16 mouse cellular contexts compared by ENCODE assay signal in the genomic region with DNA sequence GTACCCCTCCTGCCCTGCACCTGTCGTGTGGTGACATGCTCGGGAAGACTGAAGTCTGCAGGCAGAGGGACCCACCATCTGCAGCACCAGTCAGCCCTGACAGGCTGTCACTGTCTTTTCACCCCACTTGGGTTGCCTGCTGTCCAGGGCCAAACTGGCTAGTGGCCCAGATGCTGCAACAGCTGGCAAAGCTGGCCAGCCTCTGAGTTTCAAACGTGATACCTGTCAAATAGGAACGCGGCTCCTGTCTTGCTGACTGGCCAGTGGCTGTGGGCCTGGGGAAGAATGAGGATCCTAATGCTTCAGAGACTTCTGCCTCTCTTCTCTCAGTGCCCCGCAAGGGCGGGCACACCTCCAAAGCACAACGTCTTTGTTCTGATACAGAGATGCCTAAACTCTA. TPM values are rescaled to one million over a fixed set of nuclear protein-coding genes. Genes with fewer than 3 reads are reported as not detected.
DNase-seq lines count a peak whose midpoint lies in the region; ATAC-seq and TF ChIP-seq lines count a peak whose summit lies in the region.
"Had no signal": no experiment of that assay in that cellular context is flagged by ENCODE, and none has a peak within 500 bp of the region (broad histone marks: within the 10 kb centered on the region; RNA-seq: fewer than 3 reads in every experiment).

No protein-coding gene starts in this region.

- peaks cover 12% of the 10 kb centered on the region for H3K4me1 ChIP-seq in cerebellum, adult 2 months (ENCODE audit: control insufficient read depth, insufficient read depth, low read length)
- H3K4me1 ChIP-seq in hindbrain, embryonic 10.5 days (replicated peaks), result peaks cover 46% of the 10 kb centered on the region
- H3K4me1 ChIP-seq in hindbrain, embryonic 12.5 days, result peaks cover 42% of the 10 kb centered on the region
- H3K4me1 ChIP-seq in forebrain, embryonic 15.5 days, result peaks cover 35% of the 10 kb centered on the region
- peaks cover 4% of the 10 kb centered on the region; the same call in 1 of the 2 replicates for H3K4me1 ChIP-seq in hindbrain, postnatal 0 days (ENCODE audit: insufficient read depth, low read length)

- TF ChIP-seq POLR2A in cerebellum, adult 2 months (IDR thresholded peaks at IDR 0.05; ENCODE audit: borderline replicate concordance, insufficient read depth, low read length), result no peak

- H3K4me2 ChIP-seq in hindbrain, embryonic 12.5 days (replicated peaks), result no peak overlapping the region
- H3K4me2 ChIP-seq in forebrain, embryonic 15.5 days (replicated peaks), result peak overlapping the region; percentile 67; the same call in 1 of the 2 replicates
- H3K4me2 ChIP-seq in hindbrain, postnatal 0 days (ENCODE audit: low read depth, low read length), result peak overlapping the region; percentile 73; the same call in 1 of the 2 replicates
- H3K4me2 ChIP-seq: heart, embryonic 15.5 days had no signal

- no peak overlapping the region for H3K4me3 ChIP-seq in cerebellum, adult 2 months (replicated peaks; ENCODE audit: insufficient read depth, low read depth, low read length)
- no peak overlapping the region for H3K4me3 ChIP-seq in hindbrain, embryonic 10.5 days
- no peak overlapping the region for H3K4me3 ChIP-seq in hindbrain, embryonic 12.5 days
- no peak overlapping the region for H3K4me3 ChIP-seq in forebrain, embryonic 15.5 days
- no peak overlapping the region for H3K4me3 ChIP-seq in hindbrain, postnatal 0 days (ENCODE audit: low read length)
- H3K4me3 ChIP-seq: heart, embryonic 15.5 days had no signal

- ATAC-seq in cerebellum, adult (ENCODE audit: insufficient number of reproducible peaks, low FRiP score, low TSS enrichment), result no peak
- no peak for ATAC-seq in hindbrain, embryonic 12.5 days (ENCODE audit: low FRiP score)
- no peak for ATAC-seq in forebrain, embryonic 15.5 days (replicated peaks)
- no peak for ATAC-seq in hindbrain, postnatal 0 days
- ATAC-seq in monocyte, adult 5-6 weeks (replicated peaks; ENCODE audit: insufficient number of reproducible peaks, low FRiP score, low TSS enrichment, poor library complexity, severe bottlenecking), result no peak
- no peak for ATAC-seq in activated CD4-positive, CD25-positive, alpha-beta regulatory T cell, adult 4 months

- WGBS in cerebellum, adult 2 months, result 47% methylated on average over 8 of the region's 8 CpGs
- 72% methylated on average over 8 of the region's 8 CpGs for WGBS in hindbrain, embryonic 10.5 days
- WGBS in hindbrain, embryonic 12.5 days, result 67% methylated on average over 8 of the region's 8 CpGs
- whole genome bisulfite sequencing in forebrain, embryonic 15.5 days, result 56% methylated on average over 8 of the region's 8 CpGs
- 54% methylated on average over 8 of the region's 8 CpGs for WGBS in hindbrain, postnatal 0 days

- no peak overlapping the region for H3K9ac ChIP-seq in hindbrain, embryonic 12.5 days
- no peak overlapping the region for H3K9ac ChIP-seq in forebrain, embryonic 15.5 days (replicated peaks)
- H3K9ac ChIP-seq in hindbrain, postnatal 0 days (replicated peaks; ENCODE audit: low read length), result no peak overlapping the region; the same call in 1 of the 2 replicates
- H3K9ac ChIP-seq: heart, embryonic 15.5 days; lung, embryonic 14.5 days had no signal

- H3K9me3 ChIP-seq in hindbrain, embryonic 10.5 days, result no peaks in the 10 kb centered on the region
- no peaks in the 10 kb centered on the region for H3K9me3 ChIP-seq in hindbrain, embryonic 12.5 days (replicated peaks)
- H3K9me3 ChIP-seq in forebrain, embryonic 15.5 days, result no peaks in the 10 kb centered on the region
- H3K9me3 ChIP-seq in hindbrain, postnatal 0 days (ENCODE audit: low read length), result no peaks in the 10 kb centered on the region
- H3K9me3 ChIP-seq: G1E; heart, embryonic 15.5 days; limb, embryonic 13.5 days had no signal

- TF ChIP-seq CTCF in cerebellum, adult 2 months (IDR thresholded peaks at IDR 0.05; ENCODE audit: borderline replicate concordance, insufficient read depth, low read depth, low read length), result no peak
- no peak for TF ChIP-seq CTCF in hindbrain, postnatal 0 days (IDR thresholded peaks at IDR 0.05; ENCODE audit: low read depth)

- H3K27ac ChIP-seq in cerebellum, adult 2 months (ENCODE audit: insufficient read depth, low read length), result no peak overlapping the region
- peak overlapping the region; percentile 50; the same call in 1 of the 2 replicates for H3K27ac ChIP-seq in hindbrain, embryonic 10.5 days
- no peak overlapping the region for H3K27ac ChIP-seq in hindbrain, embryonic 12.5 days
- peak overlapping the region; percentile 89 for H3K27ac ChIP-seq in forebrain, embryonic 15.5 days (replicated peaks)
- H3K27ac ChIP-seq in hindbrain, postnatal 0 days, result peak overlapping the region; percentile 36; the same call in 1 of the 2 replicates
- H3K27ac ChIP-seq: heart, embryonic 15.5 days; limb, embryonic 13.5 days had no signal

- H3K36me3 ChIP-seq in hindbrain, embryonic 10.5 days, result no peaks in the 10 kb centered on the region
- no peaks in the 10 kb centered on the region for H3K36me3 ChIP-seq in hindbrain, embryonic 12.5 days
- no peaks in the 10 kb centered on the region for H3K36me3 ChIP-seq in forebrain, embryonic 15.5 days
- H3K36me3 ChIP-seq in hindbrain, postnatal 0 days (ENCODE audit: insufficient read depth, low read length), result no peaks in the 10 kb centered on the region
- H3K36me3 ChIP-seq: G1E; heart, embryonic 15.5 days; limb, embryonic 13.5 days had no signal

- peak; percentile 38 to 44 for DNase-seq in cerebellum, adult 2 months
- DNase-seq in hindbrain, embryonic 10.5 days (ENCODE audit: low spot score), result no peak
- peak; percentile 33 for DNase-seq in hindbrain, postnatal 0 days (ENCODE audit: low spot score)
- DNase-seq: B cell, adult 2 months; kidney, adult 8-10 months; layer of hippocampus, adult 9-11 months; lung, embryonic 14.5 days had no signal

- no peaks in the 10 kb centered on the region for H3K27me3 ChIP-seq in cerebellum, adult 2 months (ENCODE audit: control insufficient read depth, insufficient read depth, low read length)
- peaks cover 78% of the 10 kb centered on the region for H3K27me3 ChIP-seq in hindbrain, embryonic 10.5 days (ENCODE audit: insufficient read depth, poor library complexity, severe bottlenecking)
- H3K27me3 ChIP-seq in hindbrain, embryonic 12.5 days, result peaks cover 57% of the 10 kb centered on the region
- H3K27me3 ChIP-seq in forebrain, embryonic 15.5 days, result no peaks in the 10 kb centered on the region
- no peaks in the 10 kb centered on the region for H3K27me3 ChIP-seq in hindbrain, postnatal 0 days (ENCODE audit: insufficient read depth, low read length)

RNA-seq across cellular contexts. Expression of a gene that starts 0.7 kb away (rescaled TPM):
- 165 and 168 TPM in 2 replicates for polyA plus RNA-seq in cerebellum, adult 2 months (2012; rRNA removed)
- 41.2 and 87.6 TPM in 2 replicates for polyA plus RNA-seq in hindbrain, embryonic 10.5 days (2016; fragmentation: Nextera tagmentation; extraction: Ambion mirVana)
- 83.8 and 88.4 TPM in 2 replicates for polyA plus RNA-seq in hindbrain, embryonic 12.5 days (2016; fragmentation: Nextera tagmentation; extraction: Ambion mirVana)
- 117 and 137 TPM in 2 replicates for polyA plus RNA-seq in forebrain, embryonic 15.5 days (2015; fragmentation: Nextera tagmentation; extraction: Ambion mirVana)
- 67.6 and 84.0 TPM in 2 replicates for total RNA-seq in hindbrain, postnatal 0 days (2014; rRNA removed)
- polyA plus RNA-seq in hindbrain, postnatal 0 days (2015; fragmentation: Nextera tagmentation; extraction: Ambion mirVana), result 17.7 and 19.2 TPM in 2 replicates
- total RNA-seq in monocyte, adult 5-6 weeks (2017), result not detected in 3 replicates
- polyA plus RNA-seq in activated CD4-positive, CD25-positive, alpha-beta regulatory T cell, adult 4 months (2017; shearing (Covaris generic)), result not detected
- total RNA-seq: megakaryocyte-erythroid progenitor cell, adult 5-6 weeks had no signal
- polyA plus RNA-seq: G1E had no signal

RNA-seq across cellular contexts. Expression of a gene that starts 37.8 kb away (rescaled TPM):
- 5.3 and 6.1 TPM in 2 replicates for polyA plus RNA-seq in cerebellum, adult 2 months (2012; rRNA removed)
- 1.1 and 1.9 TPM in 2 replicates for polyA plus RNA-seq in hindbrain, embryonic 10.5 days (2016; fragmentation: Nextera tagmentation; extraction: Ambion mirVana)
- 1.5 and 1.8 TPM in 2 replicates for polyA plus RNA-seq in hindbrain, embryonic 12.5 days (2016; fragmentation: Nextera tagmentation; extraction: Ambion mirVana)
- polyA plus RNA-seq in forebrain, embryonic 15.5 days (2015; fragmentation: Nextera tagmentation; extraction: Ambion mirVana), result 1.3 and 1.5 TPM in 2 replicates
- 2.8 and 3.0 TPM in 2 replicates for total RNA-seq in hindbrain, postnatal 0 days (2014; rRNA removed)
- polyA plus RNA-seq in hindbrain, postnatal 0 days (2015; fragmentation: Nextera tagmentation; extraction: Ambion mirVana), result 0.74 and 0.78 TPM in 2 replicates
- total RNA-seq in monocyte, adult 5-6 weeks (2017), result 7.1 to 12.8 TPM (median 10.7 TPM) in 3 replicates
- polyA plus RNA-seq in activated CD4-positive, CD25-positive, alpha-beta regulatory T cell, adult 4 months (2017; shearing (Covaris generic)), result 1 to 10 TPM; 3.2 to 6.5 TPM

Comparison
In these comparisons a context has a peak if more than half of its experiments do, and no peak if none do; other contexts are left out.
1. H3K27ac ChIP-seq: peak in hindbrain, embryonic 10.5 days (single experiment), forebrain, embryonic 15.5 days (single experiment) and hindbrain, postnatal 0 days (single experiment); none in cerebellum, adult 2 months (single experiment) and hindbrain, embryonic 12.5 days (single experiment).
2. RNA of a gene that starts 0.7 kb away (polyA plus RNA-seq): 165 to 168 TPM in cerebellum, adult 2 months, 117 to 137 TPM in forebrain, embryonic 15.5 days, 41.2 to 87.6 TPM in hindbrain, embryonic 10.5 days, 83.8 to 88.4 TPM in hindbrain, embryonic 12.5 days and 17.7 to 19.2 TPM in hindbrain, postnatal 0 days; not detected in activated CD4-positive, CD25-positive, alpha-beta regulatory T cell, adult 4 months; every median in the first group is over 10 times any median in the second.